26 mouse cellular contexts compared by ENCODE assay signal in the genomic region with DNA sequence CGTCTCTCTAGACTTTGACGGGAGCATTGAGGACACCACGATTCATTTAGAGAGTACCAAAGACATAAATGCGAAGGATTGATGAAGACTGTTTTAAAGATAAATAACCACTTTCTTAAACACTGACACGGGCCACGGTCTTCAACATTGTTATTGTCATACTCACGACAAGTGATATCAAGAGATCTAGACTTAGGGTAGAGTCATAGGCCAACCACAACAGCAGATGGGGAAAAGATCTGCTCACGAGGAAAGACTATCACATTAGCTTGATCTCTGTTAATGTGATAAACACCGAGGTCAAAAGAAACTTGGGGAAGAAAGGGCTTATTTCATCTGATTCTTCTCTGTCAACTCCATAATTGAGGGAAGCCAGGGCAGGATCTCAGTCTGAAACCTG. TPM values are rescaled to one million over a fixed set of nuclear protein-coding genes. Genes with fewer than 3 reads are reported as not detected.
DNase-seq lines count a peak whose midpoint lies in the region; ATAC-seq and TF ChIP-seq lines count a peak whose summit lies in the region.
"Had no signal": no experiment of that assay in that cellular context is flagged by ENCODE, and none has a peak within 500 bp of the region (broad histone marks: within the 10 kb centered on the region; RNA-seq: fewer than 3 reads in every experiment).

No protein-coding gene starts in this region.

- H3K79me2 ChIP-seq in MEL (ENCODE audit: control insufficient read depth, insufficient read depth, low read length, poor library complexity): peaks cover 24% of the 10 kb centered on the region

- H3K4me3 ChIP-seq in MEL (ENCODE audit: control insufficient read depth in 1 of 2, insufficient read depth in 1 of 2, low read depth in 2 of 2, low read length in 2 of 2): no peak overlapping the region
- no peak overlapping the region for H3K4me3 ChIP-seq in heart, embryonic 11.5 days (ENCODE audit: low read depth, low read length)
- H3K4me3 ChIP-seq: embryonic facial prominence, embryonic 13.5 days; embryonic facial prominence, embryonic 15.5 days; forebrain, embryonic 12.5 days had no signal

- TF ChIP-seq RAD21 in MEL (IDR thresholded peaks at IDR 0.05; ENCODE audit: low read depth, low read length): no peak

- H3K4me2 ChIP-seq in heart, embryonic 11.5 days: no peak overlapping the region
- H3K4me2 ChIP-seq: embryonic facial prominence, embryonic 13.5 days; embryonic facial prominence, embryonic 15.5 days; forebrain, embryonic 12.5 days had no signal

- peak overlapping the region; percentile 29 for H3K27ac ChIP-seq in MEL (ENCODE audit: control insufficient read depth, low read depth, low read length)
- H3K27ac ChIP-seq in heart, embryonic 11.5 days (ENCODE audit: low read depth, low read length): no peak overlapping the region
- H3K27ac ChIP-seq: embryonic facial prominence, embryonic 13.5 days; embryonic facial prominence, embryonic 15.5 days; forebrain, embryonic 12.5 days had no signal

- H3K27me3 ChIP-seq in MEL (ENCODE audit: control insufficient read depth in 1 of 2, insufficient read depth in 2 of 2, low read length in 2 of 2): no peaks in the 10 kb centered on the region
- no peaks in the 10 kb centered on the region for H3K27me3 ChIP-seq in heart, embryonic 11.5 days (ENCODE audit: control insufficient read depth, insufficient read depth, low read length)
- H3K27me3 ChIP-seq: embryonic facial prominence, embryonic 13.5 days; embryonic facial prominence, embryonic 15.5 days; forebrain, embryonic 12.5 days had no signal

- no peaks in the 10 kb centered on the region for H3K9me3 ChIP-seq in MEL (replicated peaks; ENCODE audit: insufficient read depth, low read length)
- H3K9me3 ChIP-seq in heart, embryonic 11.5 days (replicated peaks; ENCODE audit: control insufficient read depth, low read length): no peaks in the 10 kb centered on the region
- H3K9me3 ChIP-seq: embryonic facial prominence, embryonic 13.5 days; embryonic facial prominence, embryonic 15.5 days; forebrain, embryonic 12.5 days had no signal

- H3K36me3 ChIP-seq in MEL (ENCODE audit: control insufficient read depth in 1 of 2, insufficient read depth in 2 of 2, low read length in 2 of 2): peaks cover 0 to 58% of the 10 kb centered on the region in 2 experiments; a peak in 2 of 4 replicates
- H3K36me3 ChIP-seq in heart, embryonic 11.5 days (ENCODE audit: control insufficient read depth, insufficient read depth, low read length): no peaks in the 10 kb centered on the region
- H3K36me3 ChIP-seq: embryonic facial prominence, embryonic 13.5 days; embryonic facial prominence, embryonic 15.5 days; forebrain, embryonic 12.5 days had no signal

- no peak for TF ChIP-seq POLR2A in MEL (IDR thresholded peaks at IDR 0.05; ENCODE audit: control insufficient read depth in 1 of 2, insufficient read depth in 1 of 2, low read depth in 1 of 2, low read length in 2 of 2, poor library complexity in 1 of 2)

- peak; percentile 60 for ATAC-seq in CD4-positive, CD25-positive, alpha-beta regulatory T cell, adult 4 months
- no peak for ATAC-seq in heart, embryonic 11.5 days (replicated peaks; ENCODE audit: insufficient number of reproducible peaks, low FRiP score, low TSS enrichment)
- ATAC-seq in cerebellum, adult (ENCODE audit: insufficient number of reproducible peaks, low FRiP score, low TSS enrichment): no peak
- ATAC-seq: forebrain, embryonic 14.5 days; forebrain, embryonic 16.5 days had no signal

- TF ChIP-seq CTCF in MEL (IDR thresholded peaks at IDR 0.05 in 2 of 3, conservative IDR thresholded peaks at IDR 0.05 in 1 of 3; ENCODE audit: control insufficient read depth in 1 of 3, insufficient read depth in 1 of 3, low read depth in 2 of 3, low read length in 3 of 3, poor library complexity in 1 of 3, severe bottlenecking in 1 of 3): no peak

- peak; percentile 54 for DNase-seq in CD4-positive helper T cell, adult 2 months (ENCODE audit: low read depth, low spot score)
- no peak for DNase-seq in MEL (ENCODE audit: low read depth, low spot score)
- DNase-seq in induced T-regulatory cell, adult 2 months (ENCODE audit: low read depth): peak; percentile 70
- DNase-seq in kidney, adult 11 months: no peak
- no peak for DNase-seq in thymus, postnatal 4 days
- DNase-seq: adrenal gland, adult 8-10 months; adrenal gland, postnatal 14 days; adrenal gland, postnatal 36 days; B cell, adult 2 months; cerebellum, adult 11 months; cerebellum, adult 18-20 months; cerebellum, adult 8-10 months; cerebellum, adult 9-11 months; cerebellum, postnatal 14 days; cerebellum, postnatal 36 days; embryo, embryonic 11 days had no signal

- no peak overlapping the region for H3K9ac ChIP-seq in MEL (ENCODE audit: control insufficient read depth, low read depth, low read length, poor library complexity, severe bottlenecking)
- H3K9ac ChIP-seq in heart, embryonic 11.5 days (ENCODE audit: low read depth, low read length): no peak overlapping the region
- H3K9ac ChIP-seq: embryonic facial prominence, embryonic 13.5 days; embryonic facial prominence, embryonic 15.5 days; forebrain, embryonic 12.5 days had no signal

- WGBS in heart, embryonic 11.5 days (ENCODE audit: insufficient replicate concordance): 79% methylated on average over 9 of the region's 9 CpGs

- peaks cover 29 to 40% of the 10 kb centered on the region in 2 experiments for H3K4me1 ChIP-seq in MEL (ENCODE audit: control insufficient read depth in 1 of 2, insufficient read depth in 2 of 2, low read length in 2 of 2)
- no peaks in the 10 kb centered on the region for H3K4me1 ChIP-seq in heart, embryonic 11.5 days (ENCODE audit: control insufficient read depth, insufficient read depth, low read length)
- H3K4me1 ChIP-seq: embryonic facial prominence, embryonic 13.5 days; embryonic facial prominence, embryonic 15.5 days; forebrain, embryonic 12.5 days had no signal

- TF ChIP-seq EP300 in MEL (IDR thresholded peaks at IDR 0.05; ENCODE audit: low read depth in 1 of 2, low read length in 2 of 2): peak in 1 of 2 experiments; percentile 36; a peak in 2 of 4 replicates

TF ChIP-seq in MEL, 35 proteins besides CTCF, POLR2A, EP300 and RAD21:
- no peak for TF ChIP-seq USF1 (IDR thresholded peaks at IDR 0.05; ENCODE audit: low read depth, low read length)
- no peak for TF ChIP-seq BHLHE40 (IDR thresholded peaks at IDR 0.05; ENCODE audit: borderline replicate concordance, low read depth, low read length)
- TF ChIP-seq ZNF384 (IDR thresholded peaks at IDR 0.05; ENCODE audit: low read depth, low read length): no peak
- peak; percentile 61; the same call in 1 of the 2 replicates for TF ChIP-seq TCF12 (IDR thresholded peaks at IDR 0.05; ENCODE audit: low read depth, low read length)
- TF ChIP-seq CHD2 (IDR thresholded peaks at IDR 0.05; ENCODE audit: low read length): no peak
- TF ChIP-seq SMC3 (IDR thresholded peaks at IDR 0.05; ENCODE audit: low read depth, low read length): no peak
- TF ChIP-seq MAX (IDR thresholded peaks at IDR 0.05; ENCODE audit: low read length): no peak
- TF ChIP-seq RCOR1 (IDR thresholded peaks at IDR 0.05; ENCODE audit: low read depth, low read length): no peak
- TF ChIP-seq MAFK (IDR thresholded peaks at IDR 0.05; ENCODE audit: borderline replicate concordance, low read depth, low read length): no peak
- TF ChIP-seq POLR2AphosphoS2 (IDR thresholded peaks at IDR 0.05; ENCODE audit: low read length): no peak
- no peak for TF ChIP-seq JUND (IDR thresholded peaks at IDR 0.05; ENCODE audit: low read depth, low read length)
- peak; percentile 73 for TF ChIP-seq GATA1 (IDR thresholded peaks at IDR 0.05; ENCODE audit: low read depth, low read length)
- peak; percentile 57; the same call in 1 of the 2 replicates for TF ChIP-seq ETS1 (IDR thresholded peaks at IDR 0.05; ENCODE audit: low read depth, low read length)
- no peak for TF ChIP-seq NELFE (IDR thresholded peaks at IDR 0.05; ENCODE audit: low read depth, low read length)

RNA-seq across cellular contexts. Expression of a gene that starts 2.1 kb away (rescaled TPM):
- polyA plus RNA-seq in CD4-positive, CD25-positive, alpha-beta regulatory T cell, adult 4 months (2017; shearing (Covaris generic)): 10 to 100 TPM in 1 of 2 experiments, 1 to 10 TPM in 1; 9.2 to 11.5 TPM
- 50.4 and 68.4 TPM in 2 replicates for total RNA-seq in MEL (2012; rRNA removed)
- 10 to 100 TPM in 1 of 2 experiments, not detected in 1; 44.4 TPM for polyA plus RNA-seq in MEL (2012; ENCODE audit: insufficient read depth in 1 of 2, insufficient read length in 2 of 2, low read depth in 1 of 2, low replicate concordance in 2 of 2, missing spikeins in 1 of 2)
- 0.04 and 0.17 TPM in 2 replicates for polyA plus RNA-seq in heart, embryonic 11.5 days (2014; fragmentation: Nextera tagmentation; extraction: Ambion mirVana)
- total RNA-seq: ES-E14 had no signal
- polyA plus RNA-seq: embryonic facial prominence, embryonic 11.5 days; forebrain, embryonic 12.5 days; forebrain, embryonic 14.5 days had no signal

RNA-seq across cellular contexts. Expression of a gene that starts 38.1 kb away (rescaled TPM):
- 10 to 100 TPM; 45.0 to 45.8 TPM for polyA plus RNA-seq in CD4-positive, CD25-positive, alpha-beta regulatory T cell, adult 4 months (2017; shearing (Covaris generic))
- total RNA-seq in MEL (2012; rRNA removed): 0.08 TPM in 1 of 2 replicates, not detected in the other
- under 1 TPM in 1 of 2 experiments, not detected in 1; 0.10 TPM for polyA plus RNA-seq in MEL (2012; ENCODE audit: insufficient read depth in 1 of 2, insufficient read length in 2 of 2, low read depth in 1 of 2, low replicate concordance in 2 of 2, missing spikeins in 1 of 2)
- polyA plus RNA-seq in heart, embryonic 11.5 days (2014; fragmentation: Nextera tagmentation; extraction: Ambion mirVana): not detected in 2 replicates
- total RNA-seq: ES-E14 had no signal
- polyA plus RNA-seq: embryonic facial prominence, embryonic 11.5 days; embryonic facial prominence, embryonic 13.5 days; forebrain, embryonic 12.5 days; forebrain, embryonic 14.5 days; forebrain, embryonic 16.5 days had no signal

Comparison
In these comparisons a context has a peak if more than half of its experiments do, and no peak if none do; other contexts are left out.
1. DNase-seq: peak in CD4-positive helper T cell, adult 2 months (single experiment) and induced T-regulatory cell, adult 2 months (single experiment); none in MEL (single experiment), kidney, adult 11 months (single experiment) and thymus, postnatal 4 days (single experiment).
2. RNA of a gene that starts 38.1 kb away (polyA plus RNA-seq): 45.0 to 45.8 TPM in CD4-positive, CD25-positive, alpha-beta regulatory T cell, adult 4 months; 0.10 TPM in MEL and not detected in heart, embryonic 11.5 days; every median in the first group is over 10 times any median in the second.